Comparison of ENCODE assay signal across 7 mouse cellular contexts in genomic region chr6:85410771-85411273, GRCm38 (mm10). TPM values are rescaled to one million over a fixed set of nuclear protein-coding genes. Genes with fewer than 3 reads are reported as not detected.
A peak's percentile ranks its signal among the peaks of the same experiment; 100 is the strongest.
DNase-seq lines count a peak whose midpoint lies in the region; ATAC-seq lines count a peak whose summit lies in the region.

No protein-coding gene starts in this region.

- H3K4me3 ChIP-seq in forebrain, embryonic 13.5 days = no peak overlapping the region

- no peak overlapping the region for H3K27ac ChIP-seq in forebrain, embryonic 13.5 days

- peak; percentile 89 for ATAC-seq in forebrain, embryonic 13.5 days

- DNase-seq in MEL-GATA-1-ER (ENCODE audit: extremely low read depth, low read depth) = peak; percentile 66
- DNase-seq in brain, adult 2 months (ENCODE audit: low read depth, low spot score) = peak; percentile 76
- DNase-seq in heart, postnatal 4 days = peak; percentile 78
- peak; percentile 22 for DNase-seq in layer of hippocampus, adult 9-11 months
- DNase-seq in lung, postnatal 36 days = peak; percentile 81
- peak; percentile 65 to 80 for DNase-seq in right cerebral cortex, postnatal 10 days (ENCODE audit: low spot score in 2 of 2)

- H3K9me3 ChIP-seq in forebrain, embryonic 13.5 days (replicated peaks) = no peaks in the 10 kb centered on the region

- WGBS in forebrain, embryonic 13.5 days = 9% methylated on average over 13 of the region's 13 CpGs

- H3K4me2 ChIP-seq in forebrain, embryonic 13.5 days = no peak overlapping the region

- H3K9ac ChIP-seq in forebrain, embryonic 13.5 days = no peak overlapping the region

- H3K27me3 ChIP-seq in forebrain, embryonic 13.5 days = peaks cover 43% of the 10 kb centered on the region

- H3K4me1 ChIP-seq in forebrain, embryonic 13.5 days = peaks cover 7% of the 10 kb centered on the region

- H3K36me3 ChIP-seq in forebrain, embryonic 13.5 days (ENCODE audit: poor library complexity, severe bottlenecking) = no peaks in the 10 kb centered on the region

RNA-seq across cellular contexts. Expression of gene Noto, which starts 12.9 kb away (rescaled TPM):
- not detected in 2 replicates for polyA plus RNA-seq in forebrain, embryonic 13.5 days (2015; fragmentation: Nextera tagmentation; extraction: Ambion mirVana)
- not detected for total RNA-seq in heart, postnatal 4 days (2021)

RNA-seq across cellular contexts. Expression of gene Smyd5, which starts 21.0 kb away (rescaled TPM):
- polyA plus RNA-seq in forebrain, embryonic 13.5 days (2015; fragmentation: Nextera tagmentation; extraction: Ambion mirVana) = 40.0 and 51.9 TPM in 2 replicates
- 10 to 100 TPM; 17.1 to 19.6 TPM for total RNA-seq in heart, postnatal 4 days (2021)

RNA-seq across cellular contexts. Expression of gene Rab11fip5, which starts 36.4 kb away (rescaled TPM):
- polyA plus RNA-seq in forebrain, embryonic 13.5 days (2015; fragmentation: Nextera tagmentation; extraction: Ambion mirVana) = 7.1 and 8.5 TPM in 2 replicates
- total RNA-seq in heart, postnatal 4 days (2021) = 10 to 100 TPM; 74.7 to 79.8 TPM

RNA-seq across cellular contexts. Expression of gene Cct7, which starts 40.5 kb away (rescaled TPM):
- 668 and 694 TPM in 2 replicates for polyA plus RNA-seq in forebrain, embryonic 13.5 days (2015; fragmentation: Nextera tagmentation; extraction: Ambion mirVana)
- total RNA-seq in heart, postnatal 4 days (2021) = 100 to 1,000 TPM; 189 to 197 TPM

RNA-seq across cellular contexts. Expression of gene Pradc1, which starts 40.9 kb away (rescaled TPM):
- polyA plus RNA-seq in forebrain, embryonic 13.5 days (2015; fragmentation: Nextera tagmentation; extraction: Ambion mirVana) = 32.4 and 33.9 TPM in 2 replicates
- 10 to 100 TPM; 25.7 to 29.2 TPM for total RNA-seq in heart, postnatal 4 days (2021)

Comparison
In these comparisons a context has a peak if more than half of its experiments do, and no peak if none do; other contexts are left out.
1. DNase-seq: peak in every context shown above with its lines; median percentile 81 in lung, postnatal 36 days; 78 in heart, postnatal 4 days; 76 in brain, adult 2 months; 72 in right cerebral cortex, postnatal 10 days; 66 in MEL-GATA-1-ER; 22 in layer of hippocampus, adult 9-11 months.